Mouse (Mus musculus): Measurements from ENCODE around the gene Gm13279.
"Not testable (repeated sequence)": the region's sequence is repeated elsewhere in the genome, so short reads cannot be mapped to it uniquely, and the experiment has no call there.

The Gm13279 gene

GRCm38 (mm10) chr4:88793936-88794675 is 3.1 kb upstream of the Gm13279 start, which contains the start of gene Gm13275:
Gm13275 (plus strand) TSS chr4:88794487.
- in situ Hi-C loops (cut with MboI, MseI): loop anchor here (25.0 kb wide), 1 partner anchor 782 kb away; no protein-coding TSS in a partner anchor

GRCm38 (mm10) chr4:88799365-88799764 is 2.2 kb downstream of the Gm13279 start, which contains the start of gene Gm13285:
Gm13285 (plus strand) TSS chr4:88799665.
- in situ Hi-C loops (cut with MboI, MseI): loop anchor here (25.0 kb wide), 1 partner anchor 787 kb away; no protein-coding TSS in a partner anchor

- in situ Hi-C loops (cut with MboI, MseI): not testable (repeated sequence)
These were observed 5.8 kb downstream of the Gm13279 start, which contains the start of gene Gm13287 for GRCm38 (mm10) chr4:88802954-88803353. Gm13287 (plus strand) TSS chr4:88803254.

GRCm38 (mm10) chr4:88805231-88805630 is 8.0 kb downstream of the Gm13279 start, which contains the start of gene Gm13288:
Gm13288 (plus strand) TSS chr4:88805531.
- in situ Hi-C loops (cut with MboI, MseI): loop anchor here (5.0 kb wide), 1 partner anchor 33 kb away; the partner anchor contains the start of gene Gm13290

- in situ Hi-C loops (cut with MboI, MseI): loop anchor here (5.0 kb wide), 1 partner anchor 33 kb away; the partner anchor contains the start of gene Gm13290
These were observed 8.6 kb downstream of the Gm13279 start for GRCm38 (mm10) chr4:88805761-88806160.

GRCm38 (mm10) chr4:88815928-88816327 is 18.7 kb downstream of the Gm13279 start, which contains the start of gene Ifna7:
Ifna7 (plus strand) TSS chr4:88816228.
- in situ Hi-C loops (cut with MboI, MseI): no loop called here

- in situ Hi-C loops (cut with MboI, MseI): no loop called here
These were observed 22.5 kb downstream of the Gm13279 start, which contains the start of gene Ifna11 for GRCm38 (mm10) chr4:88819659-88820058. Ifna11 (plus strand) TSS chr4:88819959.

GRCm38 (mm10) chr4:88822995-88823394 is 25.8 kb downstream of the Gm13279 start:
- in situ Hi-C loops (cut with MboI, MseI): no loop called here

- in situ Hi-C loops (cut with MboI, MseI): not testable (repeated sequence)
These were observed 29.9 kb downstream of the Gm13279 start, which contains the start of gene Ifna6 for GRCm38 (mm10) chr4:88827116-88827515. Ifna6 (plus strand) TSS chr4:88827416.

- in situ Hi-C loops (cut with MboI, MseI): no loop called here
These were observed 33.3 kb downstream of the Gm13279 start for GRCm38 (mm10) chr4:88830523-88830922.

- in situ Hi-C loops (cut with MboI, MseI): not testable (repeated sequence)
These were observed 38.0 kb downstream of the Gm13279 start, which contains the start of gene Ifna5 for GRCm38 (mm10) chr4:88835225-88835624. Ifna5 (plus strand) TSS chr4:88835525.

GRCm38 (mm10) chr4:88838828-88839227 is 41.6 kb downstream of the Gm13279 start:
- in situ Hi-C loops (cut with MboI, MseI): no loop called here

- in situ Hi-C loops (cut with MboI, MseI): no loop called here
These were observed 42.9 kb downstream of the Gm13279 start for GRCm38 (mm10) chr4:88840058-88840457.

GRCm38 (mm10) chr4:88841438-88841911 is 44.3 kb downstream of the Gm13279 start, which contains the start of gene Ifna4:
Ifna4 (plus strand) TSS chr4:88841861.
- in situ Hi-C loops (cut with MboI, MseI): no loop called here

- in situ Hi-C loops (cut with MboI, MseI): no loop called here
These were observed 48.1 kb downstream of the Gm13279 start for GRCm38 (mm10) chr4:88845334-88845733.

All from T-helper 1 cell (primary cell).